Mouse (Mus musculus) MEL (cell line): Measurements from ENCODE around the gene Pparg. TPM values are rescaled to one million over a fixed set of nuclear protein-coding genes. Genes with fewer than 3 reads are reported as not detected.

Experiments
- DNase-seq: peaks from one replicate; pipeline ENCODE4 v3.0.0; 2011; ENCODE audit warnings: low read depth, low spot score
- H3K27ac ChIP-seq: 2 replicates; pipeline ENCODE4 v1.5.1; 2012; ENCODE audit warnings: low read depth, mild to moderate bottlenecking, control low read depth, low read length, moderate library complexity; ENCODE audit not compliant: control insufficient read depth
- H3K27me3 ChIP-seq, 2 experiments: fragments of 150-350 bp in 1 of 2; sonication (generic) in 1 of 2; 2 replicates each; pipeline ENCODE4 v1.6.1; 2012; ENCODE audit warnings: low read length in 2 of 2, mild to moderate bottlenecking in 2 of 2, improper control_type of control experiment in 1 of 2, moderate library complexity in 1 of 2; ENCODE audit not compliant: insufficient read depth in 2 of 2, control insufficient read depth in 1 of 2
- H3K36me3 ChIP-seq, 2 experiments: 2 replicates each; pipeline ENCODE4 v1.6.1; 2012 to 2014; ENCODE audit warnings: low read length in 2 of 2, improper control_type of control experiment in 1 of 2, inconsistent platforms in 1 of 2, mild to moderate bottlenecking in 1 of 2; ENCODE audit not compliant: insufficient read depth in 2 of 2, control insufficient read depth in 1 of 2
- H3K4me1 ChIP-seq, 2 experiments: fragments of 150-350 bp in 1 of 2; sonication (generic) in 1 of 2; 2 replicates each; pipeline ENCODE4 v1.6.1; 2012; ENCODE audit warnings: low read length in 2 of 2, improper control_type of control experiment in 1 of 2, mild to moderate bottlenecking in 1 of 2; ENCODE audit not compliant: insufficient read depth in 2 of 2, control insufficient read depth in 1 of 2
- H3K4me3 ChIP-seq, 2 experiments: fragments of 150-350 bp in 1 of 2; sonication (generic) in 1 of 2; 2 replicates each; pipeline ENCODE4 v1.5.1; 2012; ENCODE audit warnings: low read depth in 2 of 2, low read length in 2 of 2, mild to moderate bottlenecking in 2 of 2, moderate library complexity in 2 of 2, control low read depth in 1 of 2, improper control_type of control experiment in 1 of 2; ENCODE audit not compliant: control insufficient read depth in 1 of 2, insufficient read depth in 1 of 2
- H3K79me2 ChIP-seq: 2 replicates; pipeline ENCODE4 v1.6.1; 2012; ENCODE audit warnings: mild to moderate bottlenecking, low read length, moderate library complexity; ENCODE audit not compliant: control insufficient read depth, poor library complexity, insufficient read depth
- H3K9ac ChIP-seq: 2 replicates; pipeline ENCODE4 v1.6.1; 2012; ENCODE audit warnings: low read depth, mild to moderate bottlenecking, control low read depth, low read length, moderate library complexity; ENCODE audit not compliant: control insufficient read depth, poor library complexity, severe bottlenecking
- H3K9me3 ChIP-seq: fragments of 150-350 bp; sonication (generic); replicated peaks from 2 replicates; pipeline ENCODE4 v1.6.1; 2012; ENCODE audit warnings: mild to moderate bottlenecking, low read length, improper control_type of control experiment, moderate library complexity; ENCODE audit not compliant: insufficient read depth
- BHLHE40 ChIP-seq: IDR thresholded peaks from 2 replicates; pipeline ENCODE4 v1.6.1; 2012; ENCODE audit warnings: low read depth, mild to moderate bottlenecking, inconsistent platforms, low read length, improper control_type of control experiment, borderline replicate concordance
- CTCF ChIP-seq, 3 experiments: IDR thresholded peaks in 2 of 3; conservative IDR thresholded peaks in 1 of 3; 2 replicates each; pipeline ENCODE4 v1.5.1; 2011 to 2012; ENCODE audit warnings: low read length in 3 of 3, low read depth in 2 of 3, mild to moderate bottlenecking in 2 of 3, improper control_type of control experiment in 1 of 3, inconsistent platforms in 1 of 3, mixed read lengths in 1 of 3, moderate library complexity in 1 of 3; ENCODE audit not compliant: control insufficient read depth in 1 of 3, insufficient read depth in 1 of 3, poor library complexity in 1 of 3, severe bottlenecking in 1 of 3
- E2F4 ChIP-seq: IDR thresholded peaks from 2 replicates; pipeline ENCODE4 v1.6.1; 2011; ENCODE audit warnings: low read depth, low read length, improper control_type of control experiment, borderline replicate concordance
- GATA1 ChIP-seq: IDR thresholded peaks from 2 replicates; pipeline ENCODE4 v1.6.1; 2011; ENCODE audit warnings: low read depth, low read length, improper control_type of control experiment
- HCFC1 ChIP-seq: IDR thresholded peaks from 2 replicates; pipeline ENCODE4 v1.6.1; 2012; ENCODE audit warnings: low read depth, mild to moderate bottlenecking, inconsistent platforms, low read length, improper control_type of control experiment, moderate library complexity
- JUND ChIP-seq: IDR thresholded peaks from 2 replicates; pipeline ENCODE4 v1.6.1; 2011; ENCODE audit warnings: low read depth, mild to moderate bottlenecking, improper control_type of control experiment, low read length
- KAT2A ChIP-seq: conservative IDR thresholded peaks from 2 replicates; pipeline ENCODE4 v1.6.1; 2012; ENCODE audit warnings: low read depth, low read length, improper control_type of control experiment, inconsistent platforms
- MAFK ChIP-seq: IDR thresholded peaks from 2 replicates; pipeline ENCODE4 v1.6.1; 2011; ENCODE audit warnings: low read depth, mild to moderate bottlenecking, low read length, improper control_type of control experiment, borderline replicate concordance
- MAX ChIP-seq: IDR thresholded peaks from 2 replicates; pipeline ENCODE4 v1.6.1; 2011; ENCODE audit warnings: low read length, improper control_type of control experiment
- MAZ ChIP-seq: IDR thresholded peaks from 2 replicates; pipeline ENCODE4 v1.6.1; 2012; ENCODE audit warnings: low read depth, mild to moderate bottlenecking, inconsistent platforms, low read length, improper control_type of control experiment
- MEF2A ChIP-seq: IDR thresholded peaks from 2 replicates; pipeline ENCODE4 v1.6.1; 2014; ENCODE audit warnings: low read depth, mild to moderate bottlenecking, inconsistent platforms, low read length, improper control_type of control experiment; ENCODE audit not compliant: poor library complexity, insufficient replicate concordance, severe bottlenecking; ENCODE audit errors: extremely low read depth
- MXI1 ChIP-seq: IDR thresholded peaks from 2 replicates; pipeline ENCODE4 v1.6.1; 2011; ENCODE audit warnings: mild to moderate bottlenecking, low read depth, low read length, improper control_type of control experiment
- NELFE ChIP-seq: IDR thresholded peaks from 2 replicates; pipeline ENCODE4 v1.6.1; 2011; ENCODE audit warnings: low read depth, low read length, improper control_type of control experiment
- NRF1 ChIP-seq: IDR thresholded peaks from 2 replicates; pipeline ENCODE4 v1.6.1; 2014; ENCODE audit warnings: low read depth, mild to moderate bottlenecking, inconsistent platforms, low read length, improper control_type of control experiment, moderate library complexity; ENCODE audit not compliant: poor library complexity, insufficient read depth, severe bottlenecking
- POLR2AphosphoS2 ChIP-seq: IDR thresholded peaks from 2 replicates; pipeline ENCODE4 v1.6.1; 2011; ENCODE audit warnings: low read length, improper control_type of control experiment
- POLR2AphosphoS5 ChIP-seq: IDR thresholded peaks from 2 replicates; pipeline ENCODE4 v1.6.1; 2012; ENCODE audit warnings: low read depth, borderline replicate concordance, mild to moderate bottlenecking, inconsistent platforms, low read length, moderate library complexity, mixed read lengths
- RCOR1 ChIP-seq: IDR thresholded peaks from 2 replicates; pipeline ENCODE4 v1.6.1; 2012; ENCODE audit warnings: low read depth, mild to moderate bottlenecking, inconsistent platforms, low read length, improper control_type of control experiment
- TAL1 ChIP-seq: IDR thresholded peaks from 2 replicates; pipeline ENCODE4 v1.6.1; 2012; ENCODE audit warnings: mild to moderate bottlenecking, inconsistent platforms, low read length, moderate library complexity, mixed read lengths
- TCF12 ChIP-seq: IDR thresholded peaks from 2 replicates; pipeline ENCODE4 v1.6.1; 2014; ENCODE audit warnings: low read depth, mild to moderate bottlenecking, inconsistent platforms, low read length, improper control_type of control experiment, moderate library complexity
- UBTF ChIP-seq: IDR thresholded peaks from 2 replicates; pipeline ENCODE4 v1.6.1; 2012; ENCODE audit warnings: low read depth, mild to moderate bottlenecking, inconsistent platforms, low read length, improper control_type of control experiment, moderate library complexity, borderline replicate concordance; ENCODE audit not compliant: insufficient read depth
- USF1 ChIP-seq: IDR thresholded peaks from 2 replicates; pipeline ENCODE4 v1.6.1; 2014; ENCODE audit warnings: low read depth, mild to moderate bottlenecking, inconsistent platforms, low read length, improper control_type of control experiment, moderate library complexity
- USF2 ChIP-seq, 2 experiments: IDR thresholded peaks; 2 replicates each; pipeline ENCODE4 v1.6.1; 2011 to 2012; ENCODE audit warnings: improper control_type of control experiment in 2 of 2, low read length in 2 of 2, borderline replicate concordance in 1 of 2, inconsistent platforms in 1 of 2, low read depth in 1 of 2, mild to moderate bottlenecking in 1 of 2; ENCODE audit not compliant: insufficient read depth in 1 of 2
- ZKSCAN1 ChIP-seq: IDR thresholded peaks from 2 replicates; pipeline ENCODE4 v1.6.1; 2012; ENCODE audit warnings: low read depth, mild to moderate bottlenecking, inconsistent platforms, low read length, improper control_type of control experiment, moderate library complexity
- ZNF384 ChIP-seq: IDR thresholded peaks from 2 replicates; pipeline ENCODE4 v1.6.1; 2012; ENCODE audit warnings: low read depth, mild to moderate bottlenecking, inconsistent platforms, low read length, improper control_type of control experiment
- polyA plus RNA-seq, 2 experiments: library from polyadenylated mRNA; stranded (reverse) in 1 of 2; unstranded in 1 of 2; fragments of >175 nt in 1 of 2; fragments of >200 nt in 1 of 2; gene quantifications; 2 replicates each; pipeline versions ENCODE4 v1.2.1 to v1.2.4; 2012; ENCODE audit warnings: low replicate concordance in 2 of 2, low read depth in 1 of 2; ENCODE audit not compliant: insufficient read length in 2 of 2, insufficient read depth in 1 of 2, missing spikeins in 1 of 2
- total RNA-seq: library from RNA; depleted of rRNA; stranded (reverse); fragments of 300-350 nt; gene quantifications from 2 replicates; pipeline ENCODE4 v1.2.3, GENCODE M21; 2012

Pparg gene
- total and polyA plus RNA-seq, 3 experiments, result 0.08 to 0.15 TPM; not detected in 1

GRCm38 (mm10) chr6:115499540-115499939, 138.8 kb downstream of the Pparg start:
- Histone ChIP-seq H3K27ac (no peak overlapping the region), H3K9me3 (no peaks in the 10 kb centered on the region), H3K4me1 (peaks cover 0 to 3% of the 10 kb centered on the region in 2 experiments; a peak in 1 of 4 replicates), H3K79me2 (no peaks in the 10 kb centered on the region), H3K36me3 (no peaks in the 10 kb centered on the region), H3K27me3 (no peaks in the 10 kb centered on the region), H3K4me3 (no peak overlapping the region), H3K9ac (no peak overlapping the region)
- TF ChIP-seq NELFE (no peak), TCF12 (no peak), POLR2AphosphoS5 (no peak), MXI1 (no peak), UBTF (no peak), MEF2A (no peak)
- DNase-seq, result no peak

- no peak overlapping the region for H3K27ac ChIP-seq
- no peak for DNase-seq
- no peaks in the 10 kb centered on the region for H3K9me3 ChIP-seq
- H3K27me3 ChIP-seq, result no peaks in the 10 kb centered on the region
- no peak overlapping the region for H3K4me3 ChIP-seq
- no peaks in the 10 kb centered on the region for H3K36me3 ChIP-seq
- no peaks in the 10 kb centered on the region for H3K79me2 ChIP-seq
- H3K9ac ChIP-seq, result no peak overlapping the region
- TF ChIP-seq HCFC1, result no peak
- no peak for TF ChIP-seq ZKSCAN1
- no peak for TF ChIP-seq MAFK
- no peak for TF ChIP-seq ZNF384
- TF ChIP-seq MEF2A, result no peak
- no peak for TF ChIP-seq POLR2AphosphoS2
- no peak for TF ChIP-seq MXI1
- no peak for TF ChIP-seq TAL1
- TF ChIP-seq, all 39 proteins: peak for 0
- H3K4me1 ChIP-seq, result peaks cover 0 to 3% of the 10 kb centered on the region in 2 experiments; a peak in 1 of 4 replicates
Observed at GRCm38 (mm10) chr6:115500234-115500633, 139.5 kb downstream of the Pparg start.

DNA sequence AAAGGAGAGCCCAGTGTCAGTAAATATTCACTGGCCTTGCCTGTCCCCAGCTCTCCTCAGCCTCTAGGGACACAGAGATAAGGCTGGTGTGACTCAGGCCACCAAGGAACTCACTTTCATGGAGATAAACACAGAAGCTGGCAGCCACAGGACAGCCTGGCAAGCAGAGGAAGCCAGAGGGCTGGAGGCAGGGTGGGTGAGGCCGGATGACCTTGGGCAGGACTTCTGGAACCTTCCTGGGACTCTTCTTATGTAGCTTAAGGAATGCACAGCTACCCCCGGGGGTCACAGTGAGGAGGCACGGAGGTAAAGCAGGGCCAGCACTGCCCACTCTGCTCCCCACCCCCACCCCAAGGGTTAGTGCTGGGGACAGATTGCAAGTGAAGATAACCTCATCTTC, 140.4 kb downstream of the Pparg start:
- DNase-seq, result no peak
- H3K9me3 ChIP-seq, result no peaks in the 10 kb centered on the region

More for the DNA sequence above, 140.4 kb downstream of the Pparg start:
- Histone ChIP-seq H3K36me3 (no peaks in the 10 kb centered on the region), H3K27ac (no peak overlapping the region), H3K79me2 (no peaks in the 10 kb centered on the region), H3K9ac (no peak overlapping the region), H3K4me1 (peaks cover 0 to 3% of the 10 kb centered on the region in 2 experiments; a peak in 1 of 4 replicates), H3K27me3 (no peaks in the 10 kb centered on the region), H3K4me3 (no peak overlapping the region)
- TF ChIP-seq MAX, result no peak
- TF ChIP-seq ZKSCAN1, result no peak
- TF ChIP-seq BHLHE40, result no peak
- no peak for TF ChIP-seq ZNF384
- no peak for TF ChIP-seq MAZ
- no peak for TF ChIP-seq CTCF (IDR thresholded peaks at IDR 0.05 in 2 of 3, conservative IDR thresholded peaks at IDR 0.05 in 1 of 3; ENCODE audit: control insufficient read depth in 1 of 3, insufficient read depth in 1 of 3, low read depth in 2 of 3, low read length in 3 of 3, poor library complexity in 1 of 3, severe bottlenecking in 1 of 3)
- no peak for TF ChIP-seq KAT2A
- TF ChIP-seq GATA1, result no peak
- no peak for TF ChIP-seq JUND
- TF ChIP-seq USF1, result no peak
- no peak for TF ChIP-seq E2F4
- TF ChIP-seq NRF1, result no peak
- no peak for TF ChIP-seq POLR2AphosphoS5
- no peak for TF ChIP-seq USF2 (IDR thresholded peaks at IDR 0.05; ENCODE audit: borderline replicate concordance in 1 of 2, insufficient read depth in 1 of 2, low read depth in 1 of 2, low read length in 2 of 2)
- no peak for TF ChIP-seq POLR2AphosphoS2
- TF ChIP-seq RCOR1, result no peak
- no peak for TF ChIP-seq HCFC1
